In the genomic region with DNA sequence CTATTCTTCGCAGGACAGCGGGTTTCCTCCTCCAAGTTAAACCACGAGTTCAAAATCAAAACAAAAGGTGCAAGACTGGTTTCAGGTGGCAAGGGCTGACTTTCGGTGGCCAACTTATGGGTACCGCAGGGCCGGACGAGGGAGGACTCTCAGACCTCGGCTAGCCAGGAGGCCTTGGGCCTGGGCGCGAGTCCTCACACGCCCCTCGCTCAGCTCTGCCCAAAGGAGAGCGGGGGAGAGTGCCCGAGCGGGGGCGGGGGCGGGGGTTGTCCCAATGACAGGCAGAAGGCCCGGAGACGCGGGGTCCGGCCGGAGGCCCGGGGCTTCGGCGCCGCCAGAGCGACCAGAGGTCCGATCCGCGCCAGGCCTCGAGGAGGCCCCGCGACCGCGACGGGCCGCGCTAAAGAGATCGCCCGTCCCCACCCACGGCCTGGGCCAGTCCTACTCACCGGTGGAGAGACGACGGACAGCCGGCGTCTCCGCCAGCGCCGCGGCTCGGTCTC, we compare ENCODE assay signal across 8 mouse cellular contexts. TPM values are rescaled to one million over a fixed set of nuclear protein-coding genes. Genes with fewer than 3 reads are reported as not detected.
DNase-seq lines count a peak whose midpoint lies in the region; ATAC-seq and TF ChIP-seq lines count a peak whose summit lies in the region.

No protein-coding gene starts in this region.

- H3K9ac ChIP-seq in kidney, embryonic 15.5 days = peak overlapping the region; percentile 84
- H3K9ac ChIP-seq in MEL (ENCODE audit: control insufficient read depth, low read depth, low read length, poor library complexity, severe bottlenecking) = peak overlapping the region; percentile 91
- peak overlapping the region; percentile 91 for H3K9ac ChIP-seq in embryonic facial prominence, embryonic 14.5 days (ENCODE audit: low read depth, low read length)

- no peak for TF ChIP-seq CTCF in MEL (IDR thresholded peaks at IDR 0.05 in 2 of 3, conservative IDR thresholded peaks at IDR 0.05 in 1 of 3; ENCODE audit: control insufficient read depth in 1 of 3, insufficient read depth in 1 of 3, low read depth in 2 of 3, low read length in 3 of 3, poor library complexity in 1 of 3, severe bottlenecking in 1 of 3)

- no peaks in the 10 kb centered on the region for H3K36me3 ChIP-seq in kidney, embryonic 15.5 days
- H3K36me3 ChIP-seq in MEL (ENCODE audit: control insufficient read depth in 1 of 2, insufficient read depth in 2 of 2, low read length in 2 of 2) = peaks cover 0 to 18% of the 10 kb centered on the region in 2 experiments; a peak in 2 of 4 replicates
- H3K36me3 ChIP-seq in embryonic facial prominence, embryonic 14.5 days (ENCODE audit: control insufficient read depth, insufficient read depth, low read length) = no peaks in the 10 kb centered on the region

- TF ChIP-seq POLR2A in MEL (IDR thresholded peaks at IDR 0.05; ENCODE audit: control insufficient read depth in 1 of 2, insufficient read depth in 1 of 2, low read depth in 1 of 2, low read length in 2 of 2, poor library complexity in 1 of 2) = no peak

- peaks cover 6% of the 10 kb centered on the region; the same call in 1 of the 2 replicates for H3K27me3 ChIP-seq in kidney, embryonic 15.5 days
- H3K27me3 ChIP-seq in MEL (ENCODE audit: control insufficient read depth in 1 of 2, insufficient read depth in 2 of 2, low read length in 2 of 2) = no peaks in the 10 kb centered on the region
- H3K27me3 ChIP-seq in embryonic facial prominence, embryonic 14.5 days (replicated peaks; ENCODE audit: control insufficient read depth, insufficient read depth, low read length) = no peaks in the 10 kb centered on the region; the same call in 1 of the 2 replicates

- TF ChIP-seq EP300 in MEL (IDR thresholded peaks at IDR 0.05; ENCODE audit: low read depth in 1 of 2, low read length in 2 of 2) = no peak

- no peak for DNase-seq in kidney, postnatal 14 days
- DNase-seq in MEL (ENCODE audit: low read depth, low spot score) = peak; percentile 37
- peak; percentile 48 for DNase-seq in embryonic facial prominence, embryonic 14.5 days (ENCODE audit: low spot score)
- DNase-seq in testis, postnatal 10 days (ENCODE audit: low spot score) = peak; percentile 70
- DNase-seq in cerebellum, adult 9-11 months = no peak

- peaks cover 15% of the 10 kb centered on the region for H3K4me1 ChIP-seq in kidney, embryonic 15.5 days
- H3K4me1 ChIP-seq in MEL (ENCODE audit: control insufficient read depth in 1 of 2, insufficient read depth in 2 of 2, low read length in 2 of 2) = peaks cover 0 to 6% of the 10 kb centered on the region in 2 experiments; a peak in 2 of 4 replicates
- H3K4me1 ChIP-seq in embryonic facial prominence, embryonic 14.5 days (ENCODE audit: control insufficient read depth, insufficient read depth, low read length) = peaks cover 11% of the 10 kb centered on the region

- peaks cover 10% of the 10 kb centered on the region for H3K79me2 ChIP-seq in MEL (ENCODE audit: control insufficient read depth, insufficient read depth, low read length, poor library complexity)

- under 1% methylated on average over 50 of the region's 51 CpGs for WGBS in kidney, embryonic 15.5 days
- WGBS in embryonic facial prominence, embryonic 14.5 days = 0% methylated on average over 8 of the region's 51 CpGs

- H3K27ac ChIP-seq in kidney, embryonic 15.5 days = peak overlapping the region; percentile 87
- no peak overlapping the region for H3K27ac ChIP-seq in MEL (ENCODE audit: control insufficient read depth, low read depth, low read length)
- peak overlapping the region; percentile 80 for H3K27ac ChIP-seq in embryonic facial prominence, embryonic 14.5 days (replicated peaks; ENCODE audit: low read depth, low read length)

- TF ChIP-seq RAD21 in MEL (IDR thresholded peaks at IDR 0.05; ENCODE audit: low read depth, low read length) = no peak

- peak; percentile 89 for ATAC-seq in kidney, embryonic 15.5 days (replicated peaks; ENCODE audit: low FRiP score)
- peak; percentile 86 for ATAC-seq in embryonic facial prominence, embryonic 14.5 days (ENCODE audit: low read depth)
- ATAC-seq in inflammation-experienced regulatory T-cells, adult 6 months = peak; percentile 1
- ATAC-seq in megakaryocyte-erythroid progenitor cell, adult 5-6 weeks (replicated peaks; ENCODE audit: low FRiP score, low TSS enrichment, poor library complexity, severe bottlenecking) = peak; percentile 38

- H3K4me2 ChIP-seq in kidney, embryonic 15.5 days = peak overlapping the region; percentile 89
- peak overlapping the region; percentile 84 for H3K4me2 ChIP-seq in embryonic facial prominence, embryonic 14.5 days (ENCODE audit: low read depth, low read length)

- peak overlapping the region; percentile 97 for H3K4me3 ChIP-seq in kidney, embryonic 15.5 days (replicated peaks)
- H3K4me3 ChIP-seq in MEL (ENCODE audit: control insufficient read depth in 1 of 2, insufficient read depth in 1 of 2, low read depth in 2 of 2, low read length in 2 of 2) = peak overlapping the region; percentile 97 to 98
- peak overlapping the region; percentile 90 for H3K4me3 ChIP-seq in embryonic facial prominence, embryonic 14.5 days (ENCODE audit: low read depth, low read length)

- no peaks in the 10 kb centered on the region for H3K9me3 ChIP-seq in kidney, embryonic 15.5 days (replicated peaks)
- no peaks in the 10 kb centered on the region for H3K9me3 ChIP-seq in MEL (replicated peaks; ENCODE audit: insufficient read depth, low read length)
- no peaks in the 10 kb centered on the region for H3K9me3 ChIP-seq in embryonic facial prominence, embryonic 14.5 days (ENCODE audit: control insufficient read depth, low read length)

TF ChIP-seq in MEL, 35 proteins besides CTCF, POLR2A, EP300 and RAD21:
- TF ChIP-seq GABPA (IDR thresholded peaks at IDR 0.05; ENCODE audit: low read depth, low read length) (no peak), RCOR1 (IDR thresholded peaks at IDR 0.05; ENCODE audit: low read depth, low read length) (no peak), MYB (IDR thresholded peaks at IDR 0.05; ENCODE audit: low read depth, low read length) (no peak), NELFE (IDR thresholded peaks at IDR 0.05; ENCODE audit: low read depth, low read length) (no peak), MXI1 (IDR thresholded peaks at IDR 0.05; ENCODE audit: low read depth, low read length) (peak; percentile 41; the same call in 1 of the 2 replicates), TBP (IDR thresholded peaks at IDR 0.05; ENCODE audit: low read depth, low read length) (no peak), JUND (IDR thresholded peaks at IDR 0.05; ENCODE audit: low read depth, low read length) (no peak)
TF ChIP-seq in MEL: peak in this region for 1.

RNA-seq across cellular contexts. Expression of gene Tmcc1, which starts 0.4 kb away (rescaled TPM):
- polyA plus RNA-seq in kidney, embryonic 15.5 days (2015; fragmentation: Nextera tagmentation; extraction: Ambion mirVana) = 14.4 and 14.7 TPM in 2 replicates
- 29.9 and 30.6 TPM in 2 replicates for total RNA-seq in MEL (2012; rRNA removed)
- 1 to 10 TPM in 1 of 2 experiments, not detected in 1; 9.1 TPM for polyA plus RNA-seq in MEL (2012; ENCODE audit: insufficient read depth in 1 of 2, insufficient read length in 2 of 2, low read depth in 1 of 2, low replicate concordance in 2 of 2, missing spikeins in 1 of 2)
- polyA plus RNA-seq in embryonic facial prominence, embryonic 14.5 days (2014; fragmentation: Nextera tagmentation; extraction: Ambion mirVana) = 10.7 and 11.1 TPM in 2 replicates
- polyA plus RNA-seq in inflammation-experienced regulatory T-cells, adult 6 months (2017; shearing (Covaris generic)) = 10 to 100 TPM; 12.9 to 43.8 (median 31.4) TPM
- total RNA-seq in megakaryocyte-erythroid progenitor cell, adult 5-6 weeks (2014; fragmentation: Nextera tagmentation) = 9.1 and 12.1 TPM in 2 replicates
- total RNA-seq in megakaryocyte-erythroid progenitor cell, adult 5-6 weeks (2017) = 9.1 and 9.8 TPM in 2 replicates

RNA-seq across cellular contexts. Expression of gene Washc2, which starts 15.0 kb away (rescaled TPM):
- 52.2 and 58.1 TPM in 2 replicates for polyA plus RNA-seq in kidney, embryonic 15.5 days (2015; fragmentation: Nextera tagmentation; extraction: Ambion mirVana)
- total RNA-seq in MEL (2012; rRNA removed) = 25.3 and 28.6 TPM in 2 replicates
- 10 to 100 TPM in 1 of 2 experiments, not detected in 1; 38.3 TPM for polyA plus RNA-seq in MEL (2012; ENCODE audit: insufficient read depth in 1 of 2, insufficient read length in 2 of 2, low read depth in 1 of 2, low replicate concordance in 2 of 2, missing spikeins in 1 of 2)
- 36.9 and 43.3 TPM in 2 replicates for polyA plus RNA-seq in embryonic facial prominence, embryonic 14.5 days (2014; fragmentation: Nextera tagmentation; extraction: Ambion mirVana)
- 10 to 100 TPM; 32.1 to 46.4 (median 45.6) TPM for polyA plus RNA-seq in inflammation-experienced regulatory T-cells, adult 6 months (2017; shearing (Covaris generic))
- 39.7 and 43.1 TPM in 2 replicates for total RNA-seq in megakaryocyte-erythroid progenitor cell, adult 5-6 weeks (2014; fragmentation: Nextera tagmentation)
- 35.8 and 44.9 TPM in 2 replicates for total RNA-seq in megakaryocyte-erythroid progenitor cell, adult 5-6 weeks (2017)

Comparison
In these comparisons a context has a peak if more than half of its experiments do, and no peak if none do; other contexts are left out.
1. ATAC-seq: peak in every context shown above with its lines; median percentile 89 in kidney, embryonic 15.5 days; 86 in embryonic facial prominence, embryonic 14.5 days; 38 in megakaryocyte-erythroid progenitor cell, adult 5-6 weeks; 1 in inflammation-experienced regulatory T-cells, adult 6 months.
2. DNase-seq: peak in MEL (single experiment), embryonic facial prominence, embryonic 14.5 days (single experiment) and testis, postnatal 10 days (single experiment); none in kidney, postnatal 14 days (single experiment) and cerebellum, adult 9-11 months (single experiment).
3. Peak in every context shown above with its lines, with median percentiles within 50 percentile points of each other: H3K4me3 ChIP-seq and H3K9ac ChIP-seq.